Mouse (Mus musculus): ENCODE measurements around the gene Gpr37l1.
"Not testable (repeated sequence)": the region's sequence is repeated elsewhere in the genome, so short reads cannot be mapped to it uniquely, and the experiment has no call there.

The Gpr37l1 gene

GRCm38 (mm10) chr1:135124573-135125363, 42.7 kb downstream of the Gpr37l1 start:
- no peak for DNase-seq (ENCODE audit: low spot score)

- peak; percentile 80 for DNase-seq (ENCODE audit: low spot score)
Measured at GRCm38 (mm10) chr1:135112661-135113060, 54.8 kb downstream of the Gpr37l1 start.

- DNase-seq (ENCODE audit: low spot score) = not testable (repeated sequence)
Measured at GRCm38 (mm10) chr1:135111271-135111670, 56.2 kb downstream of the Gpr37l1 start.
